Mouse (Mus musculus) kidney, adult 18-20 months (tissue): Measurements from ENCODE around the gene Stum.

Experiments
- DNase-seq: peaks from one replicate; pipeline ENCODE4 v3.0.0; 2021

Gene Stum

DNA sequence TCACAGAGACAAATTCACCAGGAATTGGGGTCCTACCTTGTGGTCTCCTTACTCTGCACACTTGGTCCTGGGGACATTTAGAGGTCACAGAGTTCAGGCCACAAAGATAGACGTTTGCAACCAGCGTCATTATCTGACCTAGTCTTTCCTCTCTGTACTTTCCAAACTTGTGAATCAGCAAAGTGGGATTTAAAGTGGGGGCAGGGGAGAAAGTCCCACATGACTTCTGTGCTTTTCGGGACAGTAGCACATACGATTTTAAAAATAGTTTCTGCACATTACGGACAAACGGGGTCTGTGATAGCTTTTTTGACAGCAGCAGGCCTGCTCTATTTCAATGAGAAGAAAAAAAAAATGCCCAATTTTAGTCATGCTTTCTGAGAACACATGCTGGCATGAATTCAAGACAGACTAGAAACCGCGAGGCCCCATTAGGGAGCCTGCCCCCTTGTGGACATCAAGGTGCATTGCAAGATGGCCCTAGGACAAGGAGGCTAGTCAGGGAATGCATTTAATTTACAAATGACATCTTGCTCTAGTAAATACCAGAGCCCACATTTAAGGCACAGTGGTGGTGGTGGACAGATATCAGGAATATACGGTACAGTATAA is 55.1 kb downstream of the Stum start:
- DNase-seq = peak; percentile 60

- DNase-seq = no peak
Observed at GRCm38 (mm10) chr1:180427685-180428084, 55.6 kb downstream of the Stum start.

- no peak for DNase-seq
Observed at GRCm38 (mm10) chr1:180426405-180426804, 56.9 kb downstream of the Stum start.

DNA sequence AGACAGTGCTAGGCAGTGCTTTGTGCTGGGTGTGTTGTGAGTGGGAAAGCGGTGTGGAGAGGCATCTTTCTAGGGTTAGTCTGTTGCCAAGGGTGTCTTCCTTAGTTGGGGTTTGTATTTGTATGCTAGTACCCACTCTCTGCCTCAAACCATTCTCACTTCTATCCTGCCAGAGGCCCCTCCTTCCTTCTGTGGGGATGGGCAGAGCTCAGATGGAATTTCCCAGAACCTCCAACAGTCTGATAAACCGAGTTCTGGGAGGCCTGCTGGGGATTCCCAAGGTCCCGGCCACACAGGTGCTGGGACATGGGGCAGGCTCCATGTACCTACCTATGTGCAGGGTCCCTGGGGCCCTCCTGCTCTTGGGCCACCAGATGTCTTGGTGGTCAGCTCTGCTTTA is 59.4 kb downstream of the Stum start:
- DNase-seq = no peak

- no peak for DNase-seq
Observed at GRCm38 (mm10) chr1:180423008-180423639, 60.2 kb downstream of the Stum start.

DNA sequence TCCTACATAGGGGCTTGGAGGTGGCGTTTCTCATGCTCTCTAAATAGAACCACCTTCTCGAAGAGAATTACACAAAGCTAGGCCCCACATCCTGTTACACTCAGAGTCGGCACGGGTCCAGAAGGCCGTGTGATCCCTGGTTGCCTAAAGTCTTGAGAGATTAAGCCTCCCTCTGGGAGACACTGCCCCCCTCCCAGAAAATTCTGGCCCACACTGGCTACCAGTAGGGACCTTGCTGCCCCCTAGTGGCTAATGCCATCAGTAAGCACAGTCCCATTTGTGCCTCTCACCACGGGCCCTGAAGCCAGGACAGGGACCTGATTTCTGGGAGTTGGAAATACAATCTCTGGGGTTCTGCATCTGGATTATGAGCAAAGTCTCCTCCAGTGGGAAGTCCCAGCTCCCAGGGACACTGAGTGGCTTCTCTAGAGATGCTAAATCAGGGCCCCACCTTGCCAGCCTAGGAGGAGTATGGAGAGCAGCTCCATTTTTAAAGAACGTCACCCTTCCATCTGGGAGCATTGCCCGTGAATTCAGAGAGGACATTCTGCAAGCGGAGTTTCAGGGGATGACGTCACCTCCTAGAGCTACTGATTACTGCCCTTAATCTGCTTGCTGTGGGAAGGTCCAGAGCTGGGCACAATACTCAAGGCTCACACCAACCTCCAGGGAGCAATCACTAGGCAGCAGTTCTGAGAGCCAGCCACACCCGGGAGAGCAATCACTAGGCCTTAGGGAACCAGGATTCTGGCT is 61.1 kb downstream of the Stum start:
- peak; percentile 82 for DNase-seq

DNA sequence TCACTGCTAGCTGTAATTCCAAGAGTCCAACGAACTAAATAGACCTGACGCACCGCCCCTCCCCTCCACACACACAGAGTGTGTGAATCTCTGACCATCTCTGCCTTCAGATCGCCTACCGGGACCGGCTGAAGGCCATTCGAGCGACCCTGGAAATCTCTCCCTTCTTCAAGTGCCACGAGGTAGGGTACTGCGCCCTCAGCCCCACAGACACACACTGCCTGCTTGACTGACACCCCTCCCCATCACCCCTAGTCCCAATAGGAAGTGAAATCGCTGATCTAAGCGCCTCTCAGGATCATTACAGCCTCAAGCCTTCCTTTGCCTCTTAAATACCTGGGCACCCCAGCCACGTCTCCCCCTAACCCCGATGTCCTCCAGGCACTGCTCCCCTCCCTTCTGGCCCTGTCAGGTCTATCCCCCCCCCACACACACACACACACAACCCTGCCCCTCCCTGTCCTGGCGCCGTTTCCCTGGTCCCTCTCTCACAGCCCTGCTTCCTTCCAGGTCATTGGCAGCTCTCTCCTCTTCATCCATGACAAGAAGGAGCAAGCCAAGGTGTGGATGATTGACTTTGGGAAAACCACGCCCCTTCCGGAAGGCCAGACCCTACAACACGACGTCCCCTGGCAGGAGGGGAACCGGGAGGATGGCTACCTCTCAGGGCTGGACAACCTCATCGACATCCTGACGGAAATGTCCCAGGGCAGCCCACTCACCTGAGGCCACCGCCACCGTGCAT is 62.0 kb downstream of the Stum start:
- no peak for DNase-seq

GRCm38 (mm10) chr1:180420496-180421164 is 62.7 kb downstream of the Stum start:
- DNase-seq = no peak

- DNase-seq = no peak
Observed at GRCm38 (mm10) chr1:180419059-180419458, 64.2 kb downstream of the Stum start.

GRCm38 (mm10) chr1:180417118-180417517 is 66.2 kb downstream of the Stum start:
- DNase-seq = no peak

DNA sequence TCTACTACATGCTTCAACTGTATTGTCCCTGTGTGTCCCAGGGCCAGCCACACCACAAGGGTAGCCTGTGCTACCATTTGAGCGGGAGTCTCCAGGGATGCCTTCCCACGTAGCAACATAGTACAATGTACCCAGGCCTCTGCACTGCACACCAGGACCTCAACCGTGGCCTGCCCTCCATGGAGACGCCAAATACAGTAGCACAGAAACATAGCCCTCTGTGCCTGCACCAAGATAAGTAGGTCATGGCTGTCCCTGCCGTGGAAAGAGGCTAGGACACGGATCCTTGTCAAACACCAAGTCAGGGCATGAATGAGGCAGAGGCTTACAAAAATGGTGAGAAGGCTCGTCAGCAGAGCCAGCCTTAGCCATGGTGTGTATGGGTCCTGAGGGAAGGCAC is 67.5 kb downstream of the Stum start:
- no peak for DNase-seq

GRCm38 (mm10) chr1:180415064-180415463 is 68.2 kb downstream of the Stum start:
- no peak for DNase-seq

GRCm38 (mm10) chr1:180410306-180410705 is 73.0 kb downstream of the Stum start:
- DNase-seq = no peak

DNA sequence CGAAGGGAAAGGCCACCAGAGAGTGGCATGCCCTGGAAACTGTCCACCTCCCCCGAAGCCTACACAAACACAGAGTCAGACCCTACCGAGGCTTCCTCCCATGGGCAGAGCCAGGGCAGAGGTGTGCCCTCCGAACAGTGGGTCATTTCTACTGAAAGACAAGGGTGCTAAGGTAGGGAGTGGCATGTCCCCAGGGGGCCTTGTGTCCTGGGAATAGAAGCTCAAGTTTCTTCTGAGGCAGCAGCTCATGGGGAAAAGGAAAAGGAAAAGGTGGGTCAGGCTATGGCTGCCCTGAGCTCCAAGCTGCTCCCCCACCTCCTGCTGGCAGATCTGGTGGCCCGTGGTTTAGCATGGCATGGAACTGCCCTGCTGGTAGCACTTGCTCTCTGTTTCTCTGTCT is 73.5 kb downstream of the Stum start:
- no peak for DNase-seq

- peak; percentile 73 for DNase-seq
Observed at GRCm38 (mm10) chr1:180408832-180409231, 74.5 kb downstream of the Stum start.

DNA sequence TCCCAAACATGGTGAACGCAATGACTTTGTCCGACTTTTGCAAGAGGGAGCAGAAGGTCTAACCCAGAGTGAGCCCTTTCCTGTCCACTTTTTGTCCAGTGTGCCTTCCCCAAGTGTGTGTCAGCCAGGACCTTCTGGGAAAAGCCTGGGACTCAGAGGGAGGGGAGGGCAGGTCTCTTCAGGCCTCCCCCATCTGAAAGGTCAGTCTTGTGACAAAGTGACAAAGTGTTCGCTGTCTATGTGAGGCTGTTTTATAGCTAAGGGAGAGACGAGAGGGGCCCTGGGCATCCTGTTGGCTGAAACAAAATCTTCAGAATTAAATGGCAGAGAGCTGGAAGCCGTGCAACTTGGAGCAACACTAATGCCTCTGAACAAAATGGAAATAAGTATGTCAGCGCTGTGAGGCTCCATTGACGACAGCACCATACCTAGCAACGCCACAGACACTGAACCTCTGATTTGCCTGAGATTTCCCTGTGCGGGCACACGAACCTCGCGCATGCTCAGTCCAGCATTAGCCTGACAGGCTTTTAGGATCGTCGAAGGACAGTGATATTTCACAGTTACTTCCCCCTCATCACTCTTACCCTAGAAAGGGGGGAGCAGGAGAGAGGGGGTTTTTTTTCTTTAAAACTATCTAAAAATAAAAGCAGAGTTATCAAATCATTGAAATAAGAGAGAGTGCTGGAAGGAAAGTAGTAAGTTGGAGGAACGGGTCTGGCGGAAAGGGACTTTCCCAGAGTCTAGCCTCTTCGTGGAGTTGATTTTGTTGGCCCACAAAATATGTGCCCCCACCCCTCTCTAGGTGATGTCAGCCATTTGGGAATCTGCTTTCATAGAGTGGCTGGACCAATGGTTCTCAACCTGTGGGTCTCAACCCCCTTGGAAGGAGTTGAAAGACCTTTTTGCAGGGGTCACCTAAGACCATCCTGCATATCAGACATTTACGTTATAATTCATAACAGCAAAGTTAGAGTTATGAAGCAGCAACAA is 75.3 kb downstream of the Stum start:
- no peak for DNase-seq

GRCm38 (mm10) chr1:180407171-180407671 is 76.1 kb downstream of the Stum start:
- peak; percentile 87 for DNase-seq

GRCm38 (mm10) chr1:180406336-180407035 is 76.8 kb downstream of the Stum start:
- no peak for DNase-seq

DNA sequence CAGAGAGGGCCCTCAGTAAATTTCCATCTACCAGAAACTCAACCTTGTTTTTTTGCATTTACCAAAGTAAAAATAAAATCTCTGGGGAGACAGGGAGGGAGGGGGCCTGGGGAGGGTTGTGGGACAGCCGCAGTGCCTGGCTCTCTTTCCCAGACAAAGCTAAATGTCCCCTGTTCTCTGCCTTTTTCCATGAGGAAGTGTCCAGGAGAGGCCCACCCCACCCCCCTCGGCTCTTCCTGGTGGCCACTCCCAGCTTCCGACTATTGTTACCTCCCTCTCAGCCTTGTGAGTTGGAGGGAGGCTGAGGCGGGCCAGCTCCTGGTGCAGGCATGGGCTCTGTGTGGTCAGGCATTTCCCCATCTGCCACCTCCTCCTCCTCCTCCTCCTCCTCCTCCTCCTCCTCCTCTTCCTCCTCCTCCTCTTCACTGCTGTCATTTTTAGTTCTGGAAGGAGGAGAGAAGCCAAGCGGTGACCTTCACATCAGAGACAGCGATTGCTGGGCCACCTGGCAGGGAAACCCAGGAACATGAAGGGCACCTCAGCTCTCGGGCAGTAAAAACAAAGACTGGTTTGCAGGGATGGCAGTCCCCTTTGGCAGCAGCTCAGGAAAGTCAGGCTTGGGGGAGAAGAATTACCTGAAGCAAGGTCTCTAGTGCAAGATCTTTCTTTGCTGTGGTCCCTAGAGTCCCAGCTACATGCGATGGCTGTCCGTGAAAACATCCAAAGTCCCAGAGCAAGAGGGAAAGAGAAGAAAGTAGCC is 77.5 kb downstream of the Stum start:
- DNase-seq = peak; percentile 55

DNA sequence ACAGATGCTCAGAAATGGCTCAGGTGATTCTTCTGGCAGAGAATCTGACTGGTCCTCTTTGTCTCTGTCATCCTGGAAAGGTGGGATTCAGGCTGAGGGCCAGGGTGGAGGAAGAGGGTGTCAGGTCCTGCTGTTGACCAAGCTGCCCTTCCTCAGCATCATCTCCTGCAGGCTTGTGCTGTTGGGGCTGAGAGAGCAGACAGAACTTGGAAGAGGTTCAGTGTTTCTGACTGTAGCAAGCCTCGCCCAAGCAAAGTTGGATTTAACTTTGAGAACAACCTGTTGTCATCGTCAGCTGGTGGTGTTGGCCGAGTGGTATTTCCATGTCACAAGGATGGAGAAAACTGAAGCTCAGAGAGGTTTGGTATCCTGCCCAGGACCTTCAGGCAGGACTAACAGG is 78.6 kb downstream of the Stum start:
- no peak for DNase-seq
